In genomic region chr11:19020951-19021710, GRCm38 (mm10) we compare ENCODE assay signal across 8 mouse cellular contexts. TPM values are rescaled to one million over a fixed set of nuclear protein-coding genes. Genes with fewer than 3 reads are reported as not detected.
DNase-seq lines count a peak whose midpoint lies in the region; ATAC-seq and TF ChIP-seq lines count a peak whose summit lies in the region.

No protein-coding gene starts in this region.

- intact Hi-C loops in gastrocnemius, postnatal 14 days (cut with DNase I; ENCODE audit: low total_unique reads) = no loop called here

- 8% methylated on average over 28 of the region's 28 CpGs for WGBS in heart, embryonic 16.5 days
- 2% methylated on average over 28 of the region's 28 CpGs for WGBS in neural tube, embryonic 13.5 days

- no peak for DNase-seq in testis, postnatal 14 days (ENCODE audit: low spot score)
- DNase-seq in cerebellum, postnatal 25 days = peak; percentile 71
- peak; percentile 22 for DNase-seq in liver
- no peak for DNase-seq in thymus, postnatal 14 days
- no peak for DNase-seq in gastrocnemius, postnatal 14 days

- ATAC-seq in heart, embryonic 16.5 days (replicated peaks; ENCODE audit: extremely low read depth, insufficient read depth, low FRiP score) = 0 out of 2 replicates have a peak, but pooled peaks have one; percentile 10
- ATAC-seq in neural tube, embryonic 13.5 days (ENCODE audit: low read depth) = peak; percentile 37

- no peaks in the 10 kb centered on the region for H3K9me3 ChIP-seq in heart, embryonic 16.5 days (replicated peaks; ENCODE audit: control insufficient read depth, low read length)
- no peaks in the 10 kb centered on the region for H3K9me3 ChIP-seq in neural tube, embryonic 13.5 days

- peak overlapping the region; percentile 77 for H3K9ac ChIP-seq in heart, embryonic 16.5 days (ENCODE audit: low read length)
- H3K9ac ChIP-seq in neural tube, embryonic 13.5 days = peak overlapping the region; percentile 65

- H3K4me3 ChIP-seq in testis, adult 2 months (ENCODE audit: control insufficient read depth, low read depth, low read length) = peak overlapping the region; percentile 83
- peak overlapping the region; percentile 69 for H3K4me3 ChIP-seq in heart, embryonic 16.5 days (ENCODE audit: low read length)
- H3K4me3 ChIP-seq in neural tube, embryonic 13.5 days = peak overlapping the region; percentile 77

- H3K36me3 ChIP-seq in testis, adult 2 months (ENCODE audit: control insufficient read depth, insufficient read depth, low read length) = no peaks in the 10 kb centered on the region
- H3K36me3 ChIP-seq in heart, embryonic 16.5 days (ENCODE audit: control insufficient read depth, insufficient read depth) = no peaks in the 10 kb centered on the region
- H3K36me3 ChIP-seq in neural tube, embryonic 13.5 days = no peaks in the 10 kb centered on the region

- TF ChIP-seq CTCF in testis, adult 2 months (IDR thresholded peaks at IDR 0.05; ENCODE audit: control insufficient read depth, insufficient read depth, insufficient replicate concordance, low read depth, low read length) = no peak

- TF ChIP-seq POLR2A in testis, adult 2 months (IDR thresholded peaks at IDR 0.05; ENCODE audit: control insufficient read depth, low read depth, low read length) = no peak

- H3K27me3 ChIP-seq in testis, adult 2 months (ENCODE audit: control insufficient read depth, insufficient read depth, low read length) = peaks cover 10% of the 10 kb centered on the region
- no peaks in the 10 kb centered on the region for H3K27me3 ChIP-seq in heart, embryonic 16.5 days (ENCODE audit: control insufficient read depth, insufficient read depth, low read length)
- H3K27me3 ChIP-seq in neural tube, embryonic 13.5 days = no peaks in the 10 kb centered on the region

- H3K4me1 ChIP-seq in testis, adult 2 months (ENCODE audit: control insufficient read depth, insufficient read depth, low read length) = peaks cover 23% of the 10 kb centered on the region
- peaks cover 8% of the 10 kb centered on the region for H3K4me1 ChIP-seq in heart, embryonic 16.5 days (ENCODE audit: control insufficient read depth, insufficient read depth, low read length)
- H3K4me1 ChIP-seq in neural tube, embryonic 13.5 days (replicated peaks) = peaks cover 37% of the 10 kb centered on the region

- H3K27ac ChIP-seq in testis, adult 2 months (ENCODE audit: control insufficient read depth, insufficient read depth, low read depth, low read length) = 0 out of 2 replicates have a peak overlapping the region, but pooled peaks have one; percentile 3
- peak overlapping the region; percentile 95 for H3K27ac ChIP-seq in heart, embryonic 16.5 days (ENCODE audit: low read length)
- peak overlapping the region; percentile 100 for H3K27ac ChIP-seq in neural tube, embryonic 13.5 days (replicated peaks)

- peak overlapping the region; percentile 89 for H3K4me2 ChIP-seq in heart, embryonic 16.5 days (ENCODE audit: low read depth, low read length)
- H3K4me2 ChIP-seq in neural tube, embryonic 13.5 days = peak overlapping the region; percentile 92

RNA-seq across cellular contexts. Expression of gene Meis1, which starts 2.3 kb away (rescaled TPM):
- 1.9 and 2.0 TPM in 2 replicates for polyA plus RNA-seq in testis, adult 2 months (2012; rRNA removed)
- polyA plus RNA-seq in heart, embryonic 16.5 days (2015; fragmentation: Nextera tagmentation; extraction: Ambion mirVana) = 59.8 and 61.6 TPM in 2 replicates
- polyA plus RNA-seq in neural tube, embryonic 13.5 days (2015; fragmentation: Nextera tagmentation; extraction: Ambion mirVana) = 159 and 171 TPM in 2 replicates
- 1 to 10 TPM; 4.1 to 4.5 TPM for total RNA-seq in gastrocnemius, postnatal 14 days (2021)

Comparison
In these comparisons a context has a peak if more than half of its experiments do, and no peak if none do; other contexts are left out.
1. H3K27ac ChIP-seq: peak in every context shown above with its lines; median percentile 100 in neural tube, embryonic 13.5 days; 95 in heart, embryonic 16.5 days; 3 in testis, adult 2 months.
2. DNase-seq: peak in cerebellum, postnatal 25 days (2 of 2) and liver (single experiment); none in testis, postnatal 14 days (single experiment), thymus, postnatal 14 days (single experiment) and gastrocnemius, postnatal 14 days (single experiment).
3. RNA of gene Meis1, which starts 2.3 kb away (polyA plus RNA-seq): 159 to 171 TPM in neural tube, embryonic 13.5 days and 59.8 to 61.6 TPM in heart, embryonic 16.5 days; 1.9 to 2.0 TPM in testis, adult 2 months; every median in the first group is over 10 times any median in the second.
4. Peak in every context shown above with its lines, with median percentiles within 50 percentile points of each other: H3K4me3 ChIP-seq.